Mouse (Mus musculus) layer of hippocampus, postnatal 14 days (tissue): Measurements from ENCODE around the gene Eng. TPM values are rescaled to one million over a fixed set of nuclear protein-coding genes. Genes with fewer than 3 reads are reported as not detected.

Source experiments
- DNase-seq, 2 experiments: peaks; one replicate each; pipeline ENCODE4 v3.0.0; 2021 to 2022; ENCODE audit warnings: low spot score in 2 of 2, mixed read lengths in 1 of 2
- total RNA-seq, 2 experiments: library from RNA; stranded (reverse); gene quantifications; 2 replicates each; pipeline ENCODE4 v1.2.3; 2021

Eng gene
- total RNA-seq, 2 experiments from 2014 or later, result 27.0 to 28.8 TPM

GRCm38 (mm10) chr2:32641810-32642209, 4.6 kb upstream of the Eng start:
- no peak for DNase-seq

GRCm38 (mm10) chr2:32642813-32643212, 3.6 kb upstream of the Eng start:
- no peak for DNase-seq

GRCm38 (mm10) chr2:32644083-32644482, 2.3 kb upstream of the Eng start:
- no peak for DNase-seq

- DNase-seq, result no peak
Observed at GRCm38 (mm10) chr2:32644799-32645475, 1.5 kb upstream of the Eng start.

GRCm38 (mm10) chr2:32645647-32646046, 748 bp upstream of the Eng start:
- DNase-seq, result no peak

- no peak for DNase-seq
Observed at GRCm38 (mm10) chr2:32647366-32647765, 971 bp downstream of the Eng start.

GRCm38 (mm10) chr2:32653764-32654163, 7.4 kb downstream of the Eng start:
- DNase-seq, result no peak

GRCm38 (mm10) chr2:32654743-32655393, 8.5 kb downstream of the Eng start:
- DNase-seq, result no peak

GRCm38 (mm10) chr2:32655394-32655744, 9.0 kb downstream of the Eng start:
- no peak for DNase-seq

- DNase-seq, result no peak
Observed at GRCm38 (mm10) chr2:32655826-32656225, 9.4 kb downstream of the Eng start.

- no peak for DNase-seq
Observed at GRCm38 (mm10) chr2:32658873-32659272, 12.5 kb downstream of the Eng start.

GRCm38 (mm10) chr2:32661509-32662107, 15.2 kb downstream of the Eng start:
- no peak for DNase-seq

GRCm38 (mm10) chr2:32662291-32662690, 15.9 kb downstream of the Eng start:
- no peak for DNase-seq

GRCm38 (mm10) chr2:32665345-32665744, 18.9 kb downstream of the Eng start:
- no peak for DNase-seq

GRCm38 (mm10) chr2:32665853-32666252, 19.5 kb downstream of the Eng start:
- no peak for DNase-seq

- no peak for DNase-seq
Observed at GRCm38 (mm10) chr2:32667775-32668174, 21.4 kb downstream of the Eng start.

- no peak for DNase-seq
Observed at GRCm38 (mm10) chr2:32668176-32668575, 21.8 kb downstream of the Eng start.

- DNase-seq, result no peak
Observed at GRCm38 (mm10) chr2:32669876-32670275, 23.5 kb downstream of the Eng start.

- no peak for DNase-seq
Observed at GRCm38 (mm10) chr2:32671147-32671546, 24.8 kb downstream of the Eng start.

GRCm38 (mm10) chr2:32671907-32672595, 25.7 kb downstream of the Eng start:
- no peak for DNase-seq

GRCm38 (mm10) chr2:32673176-32673917, 27.0 kb downstream of the Eng start:
- no peak for DNase-seq
